Mouse (Mus musculus) testis, adult 2 months (tissue): Measurements from ENCODE around the gene Capn10.

ENCODE experiments used
- CTCF ChIP-seq: fragments of 200-500 bp; IDR thresholded peaks from 2 replicates; pipeline ENCODE4 v1.5.1; 2012; ENCODE audit warnings: low read depth, mild to moderate bottlenecking, inconsistent platforms, low read length, moderate library complexity; ENCODE audit not compliant: control insufficient read depth, insufficient read depth, insufficient replicate concordance
- POLR2A ChIP-seq: fragments of 200-500 bp; IDR thresholded peaks from 2 replicates; pipeline ENCODE4 v1.6.1; 2012; ENCODE audit warnings: low read depth, mild to moderate bottlenecking, inconsistent platforms, low read length, moderate library complexity; ENCODE audit not compliant: control insufficient read depth

DNA sequence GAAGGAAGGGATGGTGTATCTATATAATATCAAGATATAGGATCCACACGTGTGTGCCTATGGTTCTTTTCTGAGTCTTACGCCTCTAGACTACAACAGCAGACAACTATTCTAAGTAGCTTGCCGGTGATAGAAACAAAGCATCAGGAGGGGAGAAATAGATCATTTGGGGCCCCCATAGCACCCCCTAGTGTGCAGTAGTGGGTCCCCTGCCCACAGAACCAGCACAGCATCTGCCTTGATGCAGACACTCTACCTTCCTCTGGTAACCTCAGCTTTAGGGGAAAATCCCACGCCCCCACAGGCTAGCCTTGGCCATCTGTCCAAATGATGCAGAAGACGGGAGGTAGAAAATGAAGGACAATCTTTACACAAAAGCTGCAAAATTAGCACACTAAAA lies 50.8 kb downstream of the Capn10 start:
- TF ChIP-seq CTCF (no peak), POLR2A (no peak)
